ENCODE assay signal across 12 mouse cellular contexts in genomic region chr17:45073779-45074178, GRCm38 (mm10).
DNase-seq lines count a peak whose midpoint lies in the region; ATAC-seq and TF ChIP-seq lines count a peak whose summit lies in the region.
"Had no signal": no experiment of that assay in that cellular context is flagged by ENCODE, and none has a peak within 500 bp of the region (broad histone marks: within the 10 kb centered on the region; RNA-seq: fewer than 3 reads in every experiment).

No protein-coding gene starts in this region.

- no peak overlapping the region for H3K9ac ChIP-seq in hindbrain, postnatal 0 days (replicated peaks; ENCODE audit: low read length)
- no peak overlapping the region for H3K9ac ChIP-seq in hindbrain, embryonic 13.5 days
- no peak overlapping the region for H3K9ac ChIP-seq in lung, postnatal 0 days (replicated peaks; ENCODE audit: low read depth)

- no peak overlapping the region for H3K4me2 ChIP-seq in hindbrain, postnatal 0 days (ENCODE audit: low read depth, low read length)
- H3K4me2 ChIP-seq in hindbrain, embryonic 13.5 days = no peak overlapping the region
- H3K4me2 ChIP-seq in lung, postnatal 0 days (replicated peaks; ENCODE audit: low read depth, low read length) = no peak overlapping the region

- no peaks in the 10 kb centered on the region for H3K4me1 ChIP-seq in hindbrain, postnatal 0 days (ENCODE audit: insufficient read depth, low read length)
- peaks cover 6% of the 10 kb centered on the region for H3K4me1 ChIP-seq in hindbrain, embryonic 13.5 days (replicated peaks)
- no peaks in the 10 kb centered on the region for H3K4me1 ChIP-seq in lung, postnatal 0 days (ENCODE audit: insufficient read depth, low read depth, low read length)

- 87% methylated on average over 3 of the region's 3 CpGs for WGBS in hindbrain, postnatal 0 days
- 87% methylated on average over 3 of the region's 3 CpGs for WGBS in hindbrain, embryonic 13.5 days
- 86% methylated on average over 3 of the region's 3 CpGs for WGBS in lung, postnatal 0 days

- no peak for DNase-seq in hindbrain, postnatal 0 days (ENCODE audit: low spot score)
- no peak for DNase-seq in lung, postnatal 0 days (ENCODE audit: low spot score)
- no peak for DNase-seq in lung, postnatal 36 days
- no peak for DNase-seq in brain, embryonic 14.5 days (ENCODE audit: low read depth)
- DNase-seq in adrenal gland, postnatal 10 days = no peak
- DNase-seq in cerebellum, adult 9-10 months = no peak
- DNase-seq: adrenal gland, postnatal 36 days; cerebellum, adult 11 months; embryo, embryonic 11 days; heart, adult 18-20 months; lung, adult 2 months had no signal

- no peak overlapping the region for H3K27ac ChIP-seq in hindbrain, postnatal 0 days
- no peak overlapping the region for H3K27ac ChIP-seq in hindbrain, embryonic 13.5 days
- H3K27ac ChIP-seq in lung, postnatal 0 days (ENCODE audit: low read length) = no peak overlapping the region

- H3K27me3 ChIP-seq in hindbrain, postnatal 0 days (ENCODE audit: insufficient read depth, low read length) = no peaks in the 10 kb centered on the region
- H3K27me3 ChIP-seq in hindbrain, embryonic 13.5 days = no peaks in the 10 kb centered on the region
- no peaks in the 10 kb centered on the region for H3K27me3 ChIP-seq in lung, postnatal 0 days (replicated peaks; ENCODE audit: insufficient read depth, low read length)

- no peak for ATAC-seq in hindbrain, postnatal 0 days
- ATAC-seq in hindbrain, embryonic 13.5 days (ENCODE audit: low FRiP score) = no peak
- no peak for ATAC-seq in lung, postnatal 0 days

- H3K36me3 ChIP-seq in hindbrain, postnatal 0 days (ENCODE audit: insufficient read depth, low read length) = no peaks in the 10 kb centered on the region
- no peaks in the 10 kb centered on the region for H3K36me3 ChIP-seq in hindbrain, embryonic 13.5 days
- no peaks in the 10 kb centered on the region for H3K36me3 ChIP-seq in lung, postnatal 0 days (ENCODE audit: insufficient read depth, low read length)

- no peaks in the 10 kb centered on the region for H3K9me3 ChIP-seq in hindbrain, postnatal 0 days (ENCODE audit: low read length)
- H3K9me3 ChIP-seq in hindbrain, embryonic 13.5 days = no peaks in the 10 kb centered on the region
- no peaks in the 10 kb centered on the region for H3K9me3 ChIP-seq in lung, postnatal 0 days (ENCODE audit: low read length)

- no peak for TF ChIP-seq EP300 in lung, postnatal 0 days (IDR thresholded peaks at IDR 0.05)

- no peak overlapping the region for H3K4me3 ChIP-seq in hindbrain, postnatal 0 days (ENCODE audit: low read length)
- no peak overlapping the region for H3K4me3 ChIP-seq in hindbrain, embryonic 13.5 days
- H3K4me3 ChIP-seq in lung, postnatal 0 days (ENCODE audit: low read depth, low read length) = no peak overlapping the region

- TF ChIP-seq POLR2A in brain, embryonic 14.5 days (IDR thresholded peaks at IDR 0.05; ENCODE audit: borderline replicate concordance, extremely low read depth, insufficient read depth, insufficient read length, poor library complexity, severe bottlenecking) = no peak

- TF ChIP-seq CTCF in hindbrain, postnatal 0 days (IDR thresholded peaks at IDR 0.05; ENCODE audit: low read depth) = 0 out of 2 replicates have a peak, but pooled peaks have one; percentile 17
- peak; percentile 38 for TF ChIP-seq CTCF in lung, postnatal 0 days (IDR thresholded peaks at IDR 0.05)
- peak; percentile 22; the same call in 1 of the 2 replicates for TF ChIP-seq CTCF in brain, embryonic 14.5 days (IDR thresholded peaks at IDR 0.05; ENCODE audit: borderline replicate concordance, extremely low read depth, insufficient read depth, insufficient read length)
